Mouse (Mus musculus) hindbrain, embryonic 10.5 days (tissue): ENCODE data around the gene Oit3. TPM values are rescaled to one million over a fixed set of nuclear protein-coding genes. Genes with fewer than 3 reads are reported as not detected.

ENCODE experiments used
- DNase-seq: peaks from one replicate; pipeline ENCODE4 v3.0.0-alpha.2; 2017; ENCODE audit warnings: low spot score
- H3K27ac ChIP-seq: fragments of 300-500 bp; sonication (generic); 2 replicates; pipeline ENCODE4 v1.5.1; 2016; ENCODE audit warnings: mild to moderate bottlenecking, moderate library complexity
- H3K27me3 ChIP-seq: fragments of 300-500 bp; sonication (generic); 2 replicates; pipeline ENCODE4 v1.6.1; 2016; ENCODE audit warnings: mild to moderate bottlenecking; ENCODE audit not compliant: poor library complexity, insufficient read depth, severe bottlenecking
- H3K36me3 ChIP-seq: fragments of 300-500 bp; sonication (generic); 2 replicates; pipeline ENCODE4 v1.6.1; 2016; ENCODE audit warnings: mild to moderate bottlenecking, moderate library complexity
- H3K4me1 ChIP-seq: fragments of 300-500 bp; sonication (generic); replicated peaks from 2 replicates; pipeline ENCODE4 v1.6.1; 2016; ENCODE audit warnings: mild to moderate bottlenecking
- H3K4me3 ChIP-seq: fragments of 300-500 bp; sonication (generic); 2 replicates; pipeline ENCODE4 v1.5.1; 2016; ENCODE audit warnings: mild to moderate bottlenecking, moderate library complexity
- H3K9me3 ChIP-seq: fragments of 300-500 bp; sonication (generic); 2 replicates; pipeline ENCODE4 v1.6.1; 2016; ENCODE audit warnings: mild to moderate bottlenecking, moderate library complexity
- WGBS: fragments of 180-500 bp; shearing (Covaris S2); methylation state at CpG from one replicate; pipeline ENCODE4 v1.1.7; 2016; 5-methylcytosine and 5-hydroxymethylcytosine counted together
- polyA plus RNA-seq: library from polyadenylated mRNA; unstranded; fragments of >200 nt; fragmentation: Nextera tagmentation; extraction: Ambion mirVana; gene quantifications from 2 replicates; pipeline ENCODE4 v1.2.1, GENCODE M21; 2016

Oit3 gene
- polyA plus RNA-seq, result 0.76 and 1.3 TPM in 2 replicates

GRCm38 (mm10) chr10:59441735-59442134 lies at the start of gene Oit3:
TSS of gene Oit3 (minus strand) at chr10:59441778.
- H3K36me3 ChIP-seq, result no peaks in the 10 kb centered on the region
- no peak for DNase-seq
- no peaks in the 10 kb centered on the region for H3K9me3 ChIP-seq
- H3K27me3 ChIP-seq, result no peaks in the 10 kb centered on the region
- peaks cover 26% of the 10 kb centered on the region for H3K4me1 ChIP-seq
- H3K27ac ChIP-seq, result no peak within 1 kb of the TSS
- no peak within 1 kb of the TSS for H3K4me3 ChIP-seq
- 86% methylated on average over 11 of the region's 11 CpGs for WGBS

GRCm38 (mm10) chr10:59490920-59491319 lies 49.3 kb upstream of the Oit3 start:
- DNase-seq, result no peak
- Histone ChIP-seq H3K9me3 (peaks cover 8% of the 10 kb centered on the region; the same call in 1 of the 2 replicates), H3K27ac (no peak overlapping the region), H3K27me3 (no peaks in the 10 kb centered on the region), H3K4me3 (no peak overlapping the region), H3K36me3 (peaks cover 10% of the 10 kb centered on the region), H3K4me1 (no peaks in the 10 kb centered on the region)
- WGBS, result 86% methylated on average over 8 of the region's 8 CpGs

- Histone ChIP-seq H3K4me1 (no peaks in the 10 kb centered on the region), H3K27ac (no peak overlapping the region), H3K36me3 (peaks cover 10% of the 10 kb centered on the region), H3K27me3 (no peaks in the 10 kb centered on the region), H3K9me3 (peaks cover 8% of the 10 kb centered on the region; the same call in 1 of the 2 replicates), H3K4me3 (no peak overlapping the region)
- DNase-seq, result no peak
- 81% methylated on average over 1 of the region's 1 CpGs for WGBS
Measured at GRCm38 (mm10) chr10:59489411-59489810, 47.8 kb upstream of the Oit3 start.

GRCm38 (mm10) chr10:59487351-59487750 lies 45.8 kb upstream of the Oit3 start:
- no peak overlapping the region for H3K27ac ChIP-seq
- H3K4me1 ChIP-seq, result no peaks in the 10 kb centered on the region
- H3K4me3 ChIP-seq, result no peak overlapping the region
- DNase-seq, result no peak
- 82% methylated on average over 2 of the region's 2 CpGs for WGBS
- no peaks in the 10 kb centered on the region for H3K27me3 ChIP-seq
- peaks cover 8% of the 10 kb centered on the region; the same call in 1 of the 2 replicates for H3K9me3 ChIP-seq
- H3K36me3 ChIP-seq, result peaks cover 10% of the 10 kb centered on the region

- no peak overlapping the region for H3K4me3 ChIP-seq
- 85% methylated on average over 6 of the region's 6 CpGs for WGBS
- no peaks in the 10 kb centered on the region for H3K27me3 ChIP-seq
- no peaks in the 10 kb centered on the region for H3K4me1 ChIP-seq
- DNase-seq, result no peak
- H3K9me3 ChIP-seq, result no peaks in the 10 kb centered on the region
- no peak overlapping the region for H3K27ac ChIP-seq
- H3K36me3 ChIP-seq, result peaks cover 6% of the 10 kb centered on the region; the same call in 1 of the 2 replicates
Measured at GRCm38 (mm10) chr10:59484318-59484717, 42.7 kb upstream of the Oit3 start.

- Histone ChIP-seq H3K9me3 (peaks cover 13% of the 10 kb centered on the region; the same call in 1 of the 2 replicates), H3K36me3 (no peaks in the 10 kb centered on the region), H3K27me3 (no peaks in the 10 kb centered on the region), H3K27ac (no peak overlapping the region), H3K4me3 (no peak overlapping the region), H3K4me1 (no peaks in the 10 kb centered on the region)
- 93% methylated on average over 5 of the region's 5 CpGs for WGBS
- DNase-seq, result no peak
Measured at GRCm38 (mm10) chr10:59481381-59481780, 39.8 kb upstream of the Oit3 start.

- H3K27ac ChIP-seq, result no peak overlapping the region; the same call in 1 of the 2 replicates
- no peaks in the 10 kb centered on the region for H3K9me3 ChIP-seq
- H3K4me3 ChIP-seq, result no peak overlapping the region
- H3K4me1 ChIP-seq, result peaks cover 3% of the 10 kb centered on the region
- DNase-seq, result no peak
- H3K27me3 ChIP-seq, result no peaks in the 10 kb centered on the region
- no peaks in the 10 kb centered on the region for H3K36me3 ChIP-seq
- 82% methylated on average over 5 of the region's 5 CpGs for WGBS
Measured at GRCm38 (mm10) chr10:59470451-59470850, 28.9 kb upstream of the Oit3 start.

- DNase-seq, result no peak
- peaks cover 3% of the 10 kb centered on the region for H3K4me1 ChIP-seq
- H3K27me3 ChIP-seq, result no peaks in the 10 kb centered on the region
- no peaks in the 10 kb centered on the region for H3K36me3 ChIP-seq
- no peak overlapping the region for H3K4me3 ChIP-seq
- H3K27ac ChIP-seq, result no peak overlapping the region
- 83% methylated on average over 12 of the region's 12 CpGs for WGBS
- H3K9me3 ChIP-seq, result no peaks in the 10 kb centered on the region
Measured at GRCm38 (mm10) chr10:59467297-59467696, 25.7 kb upstream of the Oit3 start.

- Histone ChIP-seq H3K27me3 (no peaks in the 10 kb centered on the region), H3K36me3 (no peaks in the 10 kb centered on the region), H3K4me3 (no peak overlapping the region), H3K9me3 (no peaks in the 10 kb centered on the region), H3K4me1 (peaks cover 3% of the 10 kb centered on the region), H3K27ac (no peak overlapping the region)
- no peak for DNase-seq
- WGBS, result 83% methylated on average over 4 of the region's 4 CpGs
Measured at GRCm38 (mm10) chr10:59466626-59467025, 25.0 kb upstream of the Oit3 start.

- Histone ChIP-seq H3K4me3 (no peak overlapping the region), H3K9me3 (no peaks in the 10 kb centered on the region), H3K36me3 (no peaks in the 10 kb centered on the region), H3K4me1 (peaks cover 3% of the 10 kb centered on the region), H3K27ac (no peak overlapping the region), H3K27me3 (no peaks in the 10 kb centered on the region)
- 80% methylated on average over 3 of the region's 3 CpGs for WGBS
- DNase-seq, result no peak
Measured at GRCm38 (mm10) chr10:59465546-59465945, 24.0 kb upstream of the Oit3 start.

GRCm38 (mm10) chr10:59462307-59462706 lies 20.7 kb upstream of the Oit3 start:
- Histone ChIP-seq H3K4me3 (no peak overlapping the region), H3K27me3 (no peaks in the 10 kb centered on the region), H3K36me3 (no peaks in the 10 kb centered on the region), H3K9me3 (no peaks in the 10 kb centered on the region), H3K4me1 (peaks cover 8% of the 10 kb centered on the region), H3K27ac (no peak overlapping the region)
- 91% methylated on average over 6 of the region's 6 CpGs for WGBS
- DNase-seq, result no peak

- Histone ChIP-seq H3K4me1 (0 out of 2 replicates have a peak, but pooled peaks cover 5% of the 10 kb centered on the region), H3K27ac (no peak overlapping the region), H3K27me3 (no peaks in the 10 kb centered on the region), H3K4me3 (no peak overlapping the region), H3K36me3 (no peaks in the 10 kb centered on the region; the same call in 1 of the 2 replicates), H3K9me3 (no peaks in the 10 kb centered on the region)
- 89% methylated on average over 12 of the region's 12 CpGs for WGBS
- no peak for DNase-seq
Measured at GRCm38 (mm10) chr10:59459767-59460166, 18.2 kb upstream of the Oit3 start.

GRCm38 (mm10) chr10:59454631-59455030 lies 13.1 kb upstream of the Oit3 start:
- H3K9me3 ChIP-seq, result no peaks in the 10 kb centered on the region
- no peak for DNase-seq
- 0 out of 2 replicates have a peak, but pooled peaks cover 3% of the 10 kb centered on the region for H3K4me1 ChIP-seq
- no peak overlapping the region for H3K4me3 ChIP-seq
- peaks cover 3% of the 10 kb centered on the region; the same call in 1 of the 2 replicates for H3K36me3 ChIP-seq
- H3K27ac ChIP-seq, result no peak overlapping the region
- WGBS, result 94% methylated on average over 15 of the region's 15 CpGs
- no peaks in the 10 kb centered on the region for H3K27me3 ChIP-seq

- no peaks in the 10 kb centered on the region for H3K4me1 ChIP-seq
- no peak overlapping the region for H3K27ac ChIP-seq
- H3K9me3 ChIP-seq, result no peaks in the 10 kb centered on the region
- no peaks in the 10 kb centered on the region for H3K27me3 ChIP-seq
- peaks cover 3% of the 10 kb centered on the region; the same call in 1 of the 2 replicates for H3K36me3 ChIP-seq
- DNase-seq, result no peak
- no peak overlapping the region for H3K4me3 ChIP-seq
- 53% methylated on average over 5 of the region's 5 CpGs for WGBS
Measured at GRCm38 (mm10) chr10:59451839-59452238, 10.3 kb upstream of the Oit3 start.
